Mouse (Mus musculus) G1E-ER4 (cell line): ENCODE data around the gene Cmas. TPM values are rescaled to one million over a fixed set of nuclear protein-coding genes. Genes with fewer than 3 reads are reported as not detected.

Experiments used
- GATA1 ChIP-seq: IDR thresholded peaks from one replicate; pipeline ENCODE4 v1.8.0; 2012; ENCODE audit warnings: low read length, inconsistent platforms
- polyA plus RNA-seq: library from polyadenylated mRNA; stranded (reverse); fragments of >175 nt; gene quantifications from 2 replicates; pipeline ENCODE4 v1.2.3, GENCODE M21; 2012

The Cmas gene
- polyA plus RNA-seq, 1 experiment, result 94.5 TPM

DNA sequence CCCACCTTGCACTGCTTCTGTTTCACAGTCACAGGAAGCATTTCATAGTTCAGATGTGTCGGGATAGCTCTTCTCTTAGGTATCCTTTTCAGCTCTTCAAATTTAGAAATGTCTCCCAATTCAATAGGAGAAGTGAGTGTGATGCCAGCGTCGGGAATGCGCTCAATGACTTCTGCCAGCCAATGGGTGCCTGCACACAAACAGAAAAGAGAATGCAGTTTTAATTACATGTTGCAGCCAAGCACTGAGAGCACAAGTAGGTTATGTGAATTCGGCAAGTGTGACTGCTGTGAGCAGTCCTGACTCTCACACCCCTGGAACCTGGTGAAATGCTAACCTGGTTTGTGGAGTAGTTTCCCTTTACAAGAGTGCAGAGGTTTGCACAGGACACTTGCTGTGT is 45.2 kb downstream of the Cmas start:
- TF ChIP-seq GATA1, result no peak

DNA sequence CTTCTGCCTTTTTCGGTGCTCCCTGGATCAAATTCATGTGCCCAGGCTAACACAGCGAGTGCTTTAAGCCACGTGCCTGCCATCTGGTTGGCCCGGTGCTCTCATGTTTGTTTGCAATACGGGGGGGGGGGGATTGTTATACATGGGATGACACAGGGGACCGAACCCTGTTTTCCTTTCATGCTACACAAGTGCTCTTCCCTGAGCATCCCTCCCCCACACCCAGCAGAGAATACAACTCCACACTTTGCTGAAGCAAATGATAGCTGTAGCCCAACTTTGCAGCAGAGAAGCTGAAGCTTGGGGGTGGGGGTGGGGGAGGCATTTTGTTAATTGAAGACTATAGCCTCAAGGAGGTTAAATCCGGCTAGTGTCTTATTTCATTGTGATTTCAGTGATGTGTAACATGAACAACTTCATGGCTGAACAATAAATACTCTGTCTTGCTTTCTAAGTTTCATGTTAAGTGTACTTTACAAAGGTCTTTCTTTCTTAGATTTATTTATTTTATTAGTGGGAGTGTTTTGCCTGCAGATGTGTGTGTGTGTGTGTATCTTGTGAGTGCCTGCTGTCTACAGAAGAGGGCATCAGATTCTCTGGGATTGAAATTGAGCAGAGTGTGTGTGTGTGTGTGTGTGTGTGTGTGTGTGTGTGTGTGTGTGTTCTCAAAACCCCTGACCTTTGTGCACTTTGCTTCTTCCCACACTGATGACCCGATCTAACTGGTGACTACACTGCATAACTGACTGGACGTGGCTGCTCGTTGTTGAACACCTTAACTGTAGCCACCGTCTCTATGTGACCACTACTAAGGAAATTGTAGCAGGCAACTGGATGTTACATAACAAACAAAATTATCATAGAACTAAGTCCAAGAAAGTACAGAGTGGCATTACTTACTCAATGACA is 46.4 kb downstream of the Cmas start:
- TF ChIP-seq GATA1, result no peak

DNA sequence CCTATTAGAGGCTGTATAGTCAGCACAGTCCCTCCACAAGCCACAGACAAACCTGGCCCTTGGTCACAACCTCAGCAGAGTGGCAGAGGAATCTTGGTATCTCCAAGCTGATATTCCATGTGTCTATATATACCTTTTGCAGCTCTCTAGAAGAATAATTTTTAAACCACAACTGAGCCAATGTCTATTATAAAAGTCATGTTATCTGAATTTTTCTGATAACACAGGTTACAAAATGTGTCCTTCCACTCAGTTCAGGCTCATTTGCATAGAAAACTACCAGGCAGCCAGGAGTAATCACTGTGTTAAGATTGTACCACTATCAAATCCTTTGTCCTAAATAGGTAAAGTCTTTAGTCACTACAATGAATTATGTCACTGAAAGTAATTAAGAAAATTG is 47.9 kb downstream of the Cmas start, which contains the start of gene Sult6b2:
Gene Sult6b2, minus strand, starts transcription at position 101 of the 400 bp plus-strand sequence.
- no peak for TF ChIP-seq GATA1

DNA sequence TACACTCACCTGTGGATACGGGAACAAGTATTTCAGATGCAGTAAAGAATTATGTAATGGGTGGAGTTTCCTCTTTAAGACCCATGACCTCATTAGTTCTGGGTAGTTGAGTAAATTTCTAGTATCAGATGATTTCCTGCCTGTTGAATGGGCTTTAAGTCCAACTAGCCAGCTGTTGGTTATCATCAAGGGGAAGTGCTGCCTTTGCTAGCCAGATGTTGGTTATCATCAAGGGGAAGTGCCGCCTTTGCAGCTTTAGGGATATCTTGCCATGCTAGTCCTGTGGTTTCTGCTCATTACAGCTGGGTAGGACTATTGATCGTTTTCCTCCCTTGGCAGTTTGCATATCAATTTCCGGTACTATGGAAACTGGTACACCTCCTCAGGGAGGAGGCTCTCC is 49.8 kb downstream of the Cmas start:
- no peak for TF ChIP-seq GATA1

DNA sequence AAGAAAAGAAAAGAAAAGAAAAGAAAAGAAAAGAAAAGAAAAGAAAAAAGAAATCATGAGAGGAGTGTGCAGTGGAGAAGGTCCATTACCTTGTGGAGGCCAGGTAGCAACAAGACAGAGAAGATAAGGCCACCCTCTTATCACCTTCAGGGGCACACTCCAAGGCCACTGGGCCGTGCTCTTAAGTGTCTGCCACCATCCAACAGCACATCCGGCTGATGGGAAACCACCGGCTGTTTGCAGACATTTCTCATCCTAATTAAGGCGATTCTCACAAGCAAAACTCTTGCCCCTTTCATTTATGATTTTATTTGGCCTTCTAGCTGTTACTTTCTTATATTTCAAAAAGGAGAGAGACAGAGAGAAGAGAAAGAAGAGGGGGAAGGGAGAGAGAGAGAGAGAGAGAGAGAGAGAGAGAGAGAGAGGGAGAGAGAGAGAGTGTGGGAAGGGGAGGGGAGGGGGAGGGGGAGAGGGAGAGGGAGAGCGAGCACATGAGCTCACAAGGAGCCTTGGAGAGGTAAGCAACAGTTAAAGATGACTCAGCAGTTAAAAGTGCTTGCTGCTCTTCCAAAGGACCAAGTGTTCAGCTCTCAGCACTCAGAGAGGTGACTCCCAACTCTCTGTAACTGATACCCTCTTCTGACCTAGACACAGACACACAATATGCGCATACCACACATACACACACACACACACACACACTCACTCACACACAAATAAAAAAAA is 53.0 kb downstream of the Cmas start:
- no peak for TF ChIP-seq GATA1

DNA sequence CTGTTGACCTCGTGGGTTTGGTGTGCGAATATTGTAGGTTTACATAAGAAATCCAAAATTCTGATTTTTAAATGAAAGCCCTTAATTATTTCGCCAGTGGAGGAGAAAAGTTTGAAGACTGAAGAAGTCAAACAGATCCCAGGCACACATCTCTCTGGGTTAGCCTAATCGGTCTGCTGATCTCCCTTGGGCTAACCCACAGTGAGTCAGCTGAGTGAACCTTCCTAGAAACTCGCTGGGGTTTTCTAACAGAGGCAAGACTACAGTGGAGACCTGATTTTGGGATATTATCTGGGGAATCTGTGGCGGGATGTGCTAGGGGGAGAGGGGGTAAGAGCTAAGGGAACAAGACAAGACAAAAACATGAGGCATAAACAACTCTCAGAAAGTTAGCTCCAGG is 53.8 kb downstream of the Cmas start:
- no peak for TF ChIP-seq GATA1

DNA sequence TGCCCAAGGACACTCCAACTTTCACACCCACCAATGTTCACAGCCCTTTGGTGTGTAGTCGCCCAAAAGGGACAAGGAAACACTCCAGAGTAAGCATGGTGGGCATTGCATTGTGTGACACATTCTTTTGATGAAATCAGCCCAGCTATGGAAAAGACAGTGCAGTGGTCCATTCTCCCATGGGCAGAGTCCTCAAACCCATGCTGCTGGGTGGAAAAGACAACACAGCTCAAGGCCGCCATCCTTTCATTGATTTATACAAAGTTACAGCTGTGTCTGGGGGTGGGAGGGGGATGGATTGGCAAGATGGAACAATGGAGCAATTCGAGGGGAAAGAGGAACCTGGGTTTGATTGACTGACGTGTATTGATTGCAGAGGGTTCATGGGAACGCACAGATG is 56.5 kb downstream of the Cmas start:
- TF ChIP-seq GATA1, result no peak

DNA sequence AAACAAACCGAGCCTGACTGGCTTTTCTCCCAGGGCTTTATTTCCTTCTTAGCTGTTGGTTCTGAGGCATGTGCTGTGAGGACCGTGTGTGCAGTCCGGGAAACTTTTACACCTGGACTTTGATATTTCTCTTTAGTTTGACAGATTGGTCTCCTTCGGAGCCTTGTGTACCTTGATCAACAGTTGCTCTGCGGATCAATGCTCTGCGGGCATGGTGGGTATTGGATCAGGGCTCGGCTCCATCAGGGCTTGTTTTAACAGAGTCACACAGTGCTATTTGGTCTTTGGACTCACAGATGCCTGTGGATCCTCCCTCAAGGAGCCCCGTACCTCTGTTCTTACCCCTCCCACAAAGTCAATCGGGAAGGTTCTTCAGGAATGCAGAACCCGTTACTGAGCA is 57.5 kb downstream of the Cmas start:
- no peak for TF ChIP-seq GATA1

DNA sequence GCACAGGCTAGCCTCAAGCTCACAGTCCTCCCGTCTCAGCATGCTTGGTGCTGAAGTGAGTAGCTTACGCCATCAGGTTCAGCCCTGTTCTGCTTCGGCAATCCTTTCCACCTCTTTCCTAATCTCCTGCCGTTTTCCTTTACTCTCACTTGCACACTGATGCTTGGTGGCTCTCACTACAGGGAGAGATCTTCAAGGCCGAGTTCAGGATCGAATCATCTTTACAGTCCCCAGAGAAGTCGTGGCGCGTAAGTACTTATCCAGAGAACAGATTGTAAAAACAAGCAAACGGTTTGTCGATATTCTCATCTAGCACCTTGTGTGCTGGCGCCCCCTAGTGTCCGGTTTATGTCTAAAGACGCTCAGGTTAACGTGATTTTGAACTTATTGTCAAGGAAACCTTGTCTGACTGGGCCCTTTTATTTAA is 58.0 kb downstream of the Cmas start:
- TF ChIP-seq GATA1, result no peak

DNA sequence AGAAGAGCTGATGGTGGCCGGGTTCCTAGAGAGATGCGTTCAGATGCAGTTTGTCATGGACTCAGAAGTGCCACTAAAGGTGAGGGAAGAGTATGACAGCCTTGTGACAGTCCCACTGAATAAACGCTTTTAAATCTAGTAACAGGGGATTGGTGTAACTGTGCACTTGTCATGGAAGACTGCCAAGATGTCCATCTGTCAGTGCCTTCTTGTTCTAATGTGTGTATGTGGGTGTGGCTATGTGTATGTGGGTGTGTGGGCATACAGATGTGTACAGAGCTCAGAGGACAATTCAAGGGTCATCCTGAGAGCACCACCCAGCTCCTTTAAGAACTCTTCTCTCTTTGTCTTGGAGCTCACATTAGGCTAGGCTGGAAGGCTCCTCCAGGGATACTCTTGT is 59.0 kb downstream of the Cmas start:
- TF ChIP-seq GATA1, result no peak

DNA sequence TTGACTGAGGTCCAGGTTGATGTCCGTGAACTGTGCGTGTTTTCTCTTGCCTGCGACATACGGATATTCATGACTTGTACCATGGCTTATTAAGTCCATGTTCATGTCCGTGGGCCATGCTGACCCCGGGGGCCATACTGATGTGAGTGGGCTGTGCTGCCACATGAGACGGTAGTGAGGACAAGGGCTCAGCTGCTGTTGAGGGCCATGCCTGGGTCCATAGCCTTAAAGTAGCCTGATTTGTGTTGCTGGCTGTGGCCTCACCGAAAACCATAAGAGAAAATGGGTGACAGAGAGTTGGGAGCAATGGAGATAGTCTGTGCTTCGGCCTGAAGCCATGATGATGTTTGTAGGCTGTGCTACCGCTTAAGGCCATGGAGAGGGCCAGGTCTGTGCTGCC is 61.8 kb downstream of the Cmas start:
- no peak for TF ChIP-seq GATA1

DNA sequence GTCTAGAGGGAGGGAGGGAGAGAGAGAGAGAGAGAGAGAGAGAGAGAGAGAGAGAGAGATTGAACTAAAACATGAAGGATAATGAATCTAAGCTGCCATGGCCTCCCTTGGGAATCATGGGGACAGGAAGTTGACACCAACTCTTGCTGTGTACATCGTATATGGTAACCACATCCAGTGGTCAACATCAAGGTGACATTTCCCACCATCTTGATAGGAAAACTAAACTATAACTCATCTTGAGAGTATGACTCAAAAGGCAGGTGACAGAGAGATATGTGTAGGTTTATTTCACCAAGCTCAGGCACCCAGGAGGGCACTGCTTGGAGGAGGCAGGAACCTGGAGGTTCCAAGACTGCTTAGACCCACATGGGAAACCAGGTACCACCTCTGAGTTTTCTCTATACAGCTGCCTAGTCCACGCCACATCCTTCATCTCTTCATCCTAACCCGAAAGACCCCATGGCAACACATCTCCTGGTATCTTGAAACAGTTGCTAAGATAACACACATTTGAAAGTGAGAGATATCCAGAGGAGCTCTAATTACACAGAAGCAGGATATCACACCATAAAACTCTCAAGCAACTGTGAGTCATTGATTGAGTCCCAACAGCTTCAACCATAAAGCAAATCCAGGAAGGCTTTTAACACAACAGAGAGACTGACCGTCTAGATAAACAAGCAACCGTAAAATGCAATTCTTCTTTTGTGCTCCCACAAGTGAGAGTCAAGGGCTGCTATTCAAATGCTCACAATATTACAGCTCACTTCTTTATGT is 66.7 kb downstream of the Cmas start:
- no peak for TF ChIP-seq GATA1

Other genes starting within 250 kb of the Cmas start
- not detected in 2 replicates for gene Ldhb, start 248.7 kb upstream of the Cmas start, polyA plus RNA-seq
- not detected in 2 replicates for gene Kcnj8, start 185.1 kb upstream of the Cmas start, polyA plus RNA-seq
- not detected in 2 replicates for gene Abcc9, start 54.4 kb upstream of the Cmas start, polyA plus RNA-seq
- not detected in 2 replicates for gene Sult6b2, start 47.8 kb downstream of the Cmas start, polyA plus RNA-seq
- gene St8sia1, start 207.8 kb downstream of the Cmas start, polyA plus RNA-seq, result not detected in 2 replicates